Mouse (Mus musculus): ENCODE measurements around the gene Mapre3.
A peak's percentile ranks its signal among the peaks of the same experiment; 100 is the strongest.

Mapre3 gene

GRCm38 (mm10) chr5:30814424-30815119 is at the start of gene Mapre3:
TSS of gene Mapre3 (plus strand) at chr5:30814641.
- peak; percentile 95 for DNase-seq

GRCm38 (mm10) chr5:30765596-30766370 is 48.7 kb upstream of the Mapre3 start:
- DNase-seq, result no peak

- DNase-seq, result no peak
These were observed 46.4 kb upstream of the Mapre3 start for GRCm38 (mm10) chr5:30768082-30768481.

GRCm38 (mm10) chr5:30768598-30768997 is 45.8 kb upstream of the Mapre3 start:
- DNase-seq, result peak; percentile 77

- DNase-seq, result no peak
These were observed 45.4 kb upstream of the Mapre3 start for GRCm38 (mm10) chr5:30769075-30769474.

- DNase-seq, result peak; percentile 96
These were observed 39.7 kb upstream of the Mapre3 start for GRCm38 (mm10) chr5:30774601-30775371.

- DNase-seq, result no peak
These were observed 33.7 kb upstream of the Mapre3 start for GRCm38 (mm10) chr5:30780699-30781098.

GRCm38 (mm10) chr5:30781147-30781546 is 33.3 kb upstream of the Mapre3 start:
- DNase-seq, result no peak

- DNase-seq, result no peak
These were observed 27.1 kb upstream of the Mapre3 start for GRCm38 (mm10) chr5:30787381-30787780.

- no peak for DNase-seq
These were observed 24.4 kb upstream of the Mapre3 start for GRCm38 (mm10) chr5:30790047-30790446.

- peak; percentile 92 for DNase-seq
These were observed 18.3 kb upstream of the Mapre3 start for GRCm38 (mm10) chr5:30796125-30796524.

GRCm38 (mm10) chr5:30797482-30797881 is 17.0 kb upstream of the Mapre3 start:
- no peak for DNase-seq

GRCm38 (mm10) chr5:30797982-30798381 is 16.5 kb upstream of the Mapre3 start:
- DNase-seq, result no peak

GRCm38 (mm10) chr5:30798965-30799364 is 15.5 kb upstream of the Mapre3 start:
- DNase-seq, result no peak

GRCm38 (mm10) chr5:30802724-30803467 is 11.5 kb upstream of the Mapre3 start:
- no peak for DNase-seq

- peak; percentile 92 for DNase-seq
These were observed 8.3 kb upstream of the Mapre3 start for GRCm38 (mm10) chr5:30806106-30806505.

GRCm38 (mm10) chr5:30815120-30815465 is 652 bp downstream of the Mapre3 start:
- no peak for DNase-seq

- DNase-seq, result peak; percentile 35
These were observed 1.9 kb downstream of the Mapre3 start for GRCm38 (mm10) chr5:30816261-30816791.

GRCm38 (mm10) chr5:30818758-30819309 is 4.4 kb downstream of the Mapre3 start:
- no peak for DNase-seq

GRCm38 (mm10) chr5:30822689-30823088 is 8.2 kb downstream of the Mapre3 start:
- DNase-seq, result no peak

GRCm38 (mm10) chr5:30823091-30823490 is 8.7 kb downstream of the Mapre3 start:
- no peak for DNase-seq
